Mouse (Mus musculus): Measurements from ENCODE around the gene Myh7b. TPM values are rescaled to one million over a fixed set of nuclear protein-coding genes. Genes with fewer than 3 reads are reported as not detected.
"Not testable (repeated sequence)": the region's sequence is repeated elsewhere in the genome, so short reads cannot be mapped to it uniquely, and the experiment has no call there.

The Myh7b gene
- total RNA-seq, 2 experiments from 2014 or later: 5.0 to 6.7 TPM

- DNase-seq (ENCODE audit: low spot score in 2 of 2): no peak
Measured at GRCm38 (mm10) chr2:155603707-155604106, 7.3 kb upstream of the Myh7b start.

DNA sequence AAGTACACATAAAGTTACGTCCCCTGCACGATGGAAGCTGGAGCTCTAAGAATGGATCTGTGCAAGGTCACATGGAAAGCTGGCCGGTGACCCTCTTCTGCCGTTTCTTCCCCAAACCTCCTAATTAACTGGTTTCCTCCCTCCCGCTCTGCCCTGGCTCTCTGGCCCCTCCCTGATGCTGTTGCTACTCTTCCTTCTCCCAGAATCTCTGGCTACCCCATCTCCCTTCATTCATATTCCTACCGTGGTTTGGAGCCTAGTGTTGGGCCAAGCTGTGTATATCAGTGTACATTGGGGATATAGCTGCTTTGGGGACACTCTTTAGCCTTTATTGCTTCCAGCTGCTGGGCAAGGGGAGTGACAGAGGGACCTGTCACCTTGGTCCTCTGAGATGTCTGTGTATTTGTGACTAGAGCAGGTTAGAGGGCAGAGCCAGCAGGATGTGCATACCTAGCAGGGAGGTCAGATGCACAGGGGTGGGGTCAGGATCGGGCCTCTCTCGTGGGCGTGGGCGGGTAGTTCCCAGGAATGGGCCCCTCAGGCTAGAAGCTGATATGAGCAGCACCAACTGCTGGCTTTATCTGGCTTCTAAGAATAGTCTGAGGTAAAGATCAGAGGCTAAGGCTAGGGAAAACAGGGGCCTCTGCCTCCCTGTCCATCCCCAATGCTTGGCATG, 6.3 kb upstream of the Myh7b start:
- no peak for DNase-seq (ENCODE audit: low spot score in 2 of 2)

DNA sequence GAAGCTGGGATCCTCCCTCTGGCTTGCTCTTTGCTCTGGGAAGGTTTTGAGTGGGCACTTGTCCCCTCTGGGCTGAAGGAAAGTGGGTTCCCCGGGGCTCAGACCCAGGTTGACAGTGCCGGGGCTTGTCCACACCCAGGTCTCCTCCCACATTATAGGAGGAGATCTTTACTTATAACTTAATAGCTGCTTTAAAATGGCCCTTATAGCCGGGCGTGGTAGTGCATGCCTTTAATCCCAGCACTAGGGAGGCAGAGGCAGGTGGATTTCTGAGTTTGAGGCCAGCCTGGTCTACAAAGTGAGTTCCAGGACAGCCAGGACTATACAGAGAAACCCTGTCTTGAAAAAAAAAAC, 5.8 kb upstream of the Myh7b start:
- DNase-seq (ENCODE audit: low spot score in 2 of 2): not testable (repeated sequence)

DNA sequence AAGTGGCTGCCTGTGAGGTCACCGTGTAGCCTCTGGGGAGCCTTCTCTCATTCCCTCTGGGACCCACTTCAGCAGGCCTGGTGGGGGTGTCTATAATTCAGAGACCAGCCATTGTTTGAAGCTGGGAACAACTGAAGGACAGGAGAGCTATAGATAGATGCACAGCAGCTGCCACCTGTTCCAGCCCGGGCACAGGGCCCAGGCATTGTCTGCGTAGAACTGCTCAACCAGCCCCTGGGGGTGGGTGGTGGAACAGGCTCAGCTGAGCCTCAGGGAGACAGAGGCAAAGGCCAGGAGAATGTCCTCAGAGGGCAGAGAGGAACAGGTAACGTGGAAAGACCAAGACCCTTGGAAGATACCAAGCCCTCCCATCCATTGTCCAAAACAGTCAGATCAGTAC, 4.7 kb upstream of the Myh7b start:
- DNase-seq (ENCODE audit: low spot score in 2 of 2): peak; percentile 32 to 47

- no peak for DNase-seq (ENCODE audit: low spot score in 2 of 2)
Measured at GRCm38 (mm10) chr2:155611834-155612550, 980 bp downstream of the Myh7b start.

- no peak for DNase-seq (ENCODE audit: low spot score in 2 of 2)
Measured at GRCm38 (mm10) chr2:155613326-155613755, 2.3 kb downstream of the Myh7b start.

- DNase-seq (ENCODE audit: low spot score in 2 of 2): no peak
Measured at GRCm38 (mm10) chr2:155613953-155614352, 2.9 kb downstream of the Myh7b start.

DNA sequence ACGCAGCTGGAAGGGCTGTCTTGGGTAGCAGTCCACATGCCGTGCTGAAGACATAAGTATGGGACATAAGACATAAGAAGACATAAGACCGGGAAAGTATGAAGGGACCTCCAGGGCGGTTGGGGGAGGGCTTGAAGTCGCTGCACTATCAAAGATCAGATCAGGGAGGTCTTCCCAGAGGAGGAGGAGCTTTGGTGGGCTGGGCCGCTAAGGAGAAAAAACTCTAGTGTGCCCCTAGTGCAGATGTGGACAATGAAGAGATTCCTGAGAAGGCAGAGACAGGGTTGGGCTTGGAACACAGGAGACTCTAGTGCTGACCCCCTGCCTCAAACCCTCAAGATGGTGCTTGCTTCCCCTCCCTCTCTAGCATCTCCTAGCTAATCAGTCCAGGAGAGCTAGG, 6.0 kb downstream of the Myh7b start:
- DNase-seq (ENCODE audit: low spot score in 2 of 2): no peak

DNA sequence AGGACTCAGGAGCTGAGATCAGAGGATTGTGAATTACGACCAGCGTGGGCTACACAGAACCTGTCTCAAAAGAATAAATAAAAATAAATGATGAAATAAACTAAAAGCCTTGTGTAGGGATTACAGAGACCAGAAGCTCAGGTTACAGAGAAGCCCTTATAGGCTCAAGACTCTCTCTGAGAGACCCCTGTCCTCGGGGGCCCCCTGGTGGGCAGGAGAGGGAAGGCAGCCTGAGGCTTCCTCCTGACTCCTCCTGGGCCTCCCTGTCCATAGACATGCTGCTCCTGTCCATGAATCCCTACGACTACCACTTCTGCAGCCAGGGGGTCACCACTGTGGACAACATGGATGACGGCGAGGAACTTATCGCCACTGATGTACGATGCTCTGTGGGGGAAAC, 8.8 kb downstream of the Myh7b start:
- peak; percentile 84 to 93 for DNase-seq (ENCODE audit: low spot score in 2 of 2)

- DNase-seq (ENCODE audit: low spot score in 2 of 2): no peak
Measured at GRCm38 (mm10) chr2:155622606-155623005, 11.6 kb downstream of the Myh7b start.

- DNase-seq (ENCODE audit: low spot score in 2 of 2): no peak
Measured at GRCm38 (mm10) chr2:155623996-155624395, 13.0 kb downstream of the Myh7b start.

DNA sequence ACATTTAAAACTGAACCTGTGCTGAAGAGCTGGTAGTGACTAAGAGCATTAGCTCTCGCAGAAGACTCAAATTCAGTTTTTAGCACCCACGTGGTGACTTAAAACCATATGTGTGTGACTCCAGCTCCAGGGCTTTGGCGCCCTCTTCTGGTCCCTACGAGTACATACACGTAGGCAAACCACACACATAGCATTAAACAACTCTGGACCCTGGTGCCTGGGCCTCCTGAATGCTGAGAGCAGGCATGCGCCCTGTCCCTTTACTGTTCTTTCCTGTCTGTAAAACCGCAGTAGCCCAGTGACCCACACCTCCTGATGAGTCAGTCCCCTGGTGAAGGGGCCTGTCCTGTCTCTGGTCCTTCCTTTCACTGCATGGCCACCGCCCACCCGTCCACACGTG, 13.7 kb downstream of the Myh7b start:
- no peak for DNase-seq (ENCODE audit: low spot score in 2 of 2)

DNA sequence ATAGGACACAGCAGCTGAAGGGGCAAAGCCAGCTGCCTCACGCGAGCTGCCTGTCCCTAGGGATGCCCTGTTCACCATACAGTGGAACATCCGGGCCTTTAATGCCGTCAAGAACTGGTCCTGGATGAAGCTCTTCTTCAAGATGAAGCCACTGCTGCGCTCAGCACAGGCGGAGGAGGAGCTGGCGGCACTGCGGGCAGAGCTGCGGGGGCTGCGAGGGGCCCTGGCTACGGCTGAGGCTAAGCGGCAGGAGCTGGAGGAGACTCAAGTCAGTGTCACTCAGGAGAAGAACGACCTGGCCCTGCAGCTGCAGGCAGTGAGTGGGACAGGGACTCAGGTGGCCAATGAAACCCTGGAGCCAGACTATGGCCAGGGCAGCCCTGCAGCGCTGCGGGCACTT, 15.3 kb downstream of the Myh7b start:
- no peak for DNase-seq (ENCODE audit: low spot score in 2 of 2)

GRCm38 (mm10) chr2:155627030-155627738, 16.2 kb downstream of the Myh7b start:
- DNase-seq (ENCODE audit: low spot score in 2 of 2): peak; percentile 76 to 78

DNA sequence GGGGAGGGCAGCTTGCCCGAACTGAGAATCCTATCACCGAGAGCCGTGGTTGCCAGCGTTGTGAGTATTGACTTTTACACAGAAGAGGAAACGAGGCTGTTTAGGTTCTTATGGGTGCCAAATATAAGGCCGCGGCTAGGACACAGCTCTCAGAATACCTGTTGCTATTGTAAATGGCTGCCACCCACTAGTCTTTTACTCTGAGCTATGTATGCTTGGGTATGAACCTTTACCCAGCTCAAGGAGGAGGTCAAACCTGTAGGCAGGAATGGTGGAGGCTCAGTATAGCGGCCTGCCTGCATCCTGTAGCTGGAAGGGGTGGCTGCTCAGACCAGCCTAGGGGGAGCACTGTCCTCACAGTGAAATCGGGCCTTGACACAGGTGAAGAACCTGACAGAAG, 17.1 kb downstream of the Myh7b start:
- no peak for DNase-seq (ENCODE audit: low spot score in 2 of 2)

GRCm38 (mm10) chr2:155628519-155628918, 17.5 kb downstream of the Myh7b start:
- no peak for DNase-seq (ENCODE audit: low spot score in 2 of 2)

DNA sequence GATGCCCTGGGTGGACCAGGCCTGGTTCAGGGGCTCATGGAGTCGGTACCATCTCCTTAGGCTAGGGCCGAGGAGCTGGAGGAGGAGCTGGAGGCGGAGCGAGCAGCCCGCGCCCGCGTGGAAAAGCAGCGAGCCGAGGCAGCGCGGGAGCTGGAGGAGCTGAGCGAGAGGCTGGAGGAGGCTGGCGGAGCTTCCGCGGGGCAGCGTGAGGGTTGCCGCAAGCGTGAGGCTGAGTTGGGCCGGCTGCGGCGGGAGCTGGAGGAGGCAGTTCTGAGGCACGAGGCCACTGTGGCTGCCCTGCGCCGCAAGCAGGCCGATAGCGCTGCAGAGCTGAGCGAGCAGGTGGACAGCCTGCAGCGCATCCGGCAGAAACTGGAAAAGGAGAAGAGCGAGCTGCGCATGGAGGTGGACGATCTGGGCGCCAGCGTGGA, 18.2 kb downstream of the Myh7b start:
- DNase-seq (ENCODE audit: low spot score in 2 of 2): peak; percentile 69 to 81

GRCm38 (mm10) chr2:155630153-155630552, 19.1 kb downstream of the Myh7b start:
- no peak for DNase-seq (ENCODE audit: low spot score in 2 of 2)

DNA sequence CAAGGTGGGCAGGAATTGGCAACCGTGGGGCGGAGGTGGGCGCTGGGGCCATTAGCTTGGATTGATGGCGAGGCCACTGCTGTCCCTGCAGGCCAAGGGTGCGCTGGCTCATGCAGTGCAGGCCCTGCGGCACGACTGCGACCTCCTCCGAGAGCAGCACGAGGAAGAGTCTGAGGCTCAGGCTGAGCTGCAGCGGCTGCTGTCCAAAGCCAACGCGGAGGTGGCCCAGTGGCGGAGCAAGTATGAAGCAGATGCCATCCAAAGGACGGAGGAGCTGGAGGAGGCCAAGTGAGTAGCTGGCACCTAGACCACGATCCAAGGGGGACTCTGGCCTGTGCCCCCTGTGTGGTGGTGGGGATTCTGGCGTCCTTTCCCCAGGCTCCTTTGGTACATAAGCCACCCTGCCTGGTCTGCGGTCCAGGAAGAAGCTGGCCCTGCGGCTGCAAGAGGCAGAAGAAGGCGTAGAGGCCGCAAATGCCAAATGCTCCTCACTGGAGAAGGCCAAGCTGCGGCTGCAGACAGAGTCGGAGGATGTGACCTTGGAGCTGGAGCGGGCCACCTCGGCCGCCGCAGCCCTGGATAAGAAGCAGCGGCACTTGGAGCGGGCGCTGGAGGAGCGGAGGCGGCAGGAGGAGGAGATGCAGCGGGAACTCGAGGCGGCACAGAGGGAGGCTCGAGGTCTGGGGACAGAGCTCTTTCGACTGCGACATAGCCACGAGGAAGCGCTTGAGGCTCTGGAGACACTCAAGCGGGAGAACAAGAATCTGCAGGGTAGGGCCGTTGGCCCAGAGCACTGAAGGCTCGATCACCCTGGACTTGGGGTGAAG, 19.8 kb downstream of the Myh7b start:
- peak in 1 of 2 experiments; percentile 55 for DNase-seq (ENCODE audit: low spot score in 2 of 2)

GRCm38 (mm10) chr2:155632138-155632936, 21.3 kb downstream of the Myh7b start:
- no peak for DNase-seq (ENCODE audit: low spot score in 2 of 2)
